In the genomic region with DNA sequence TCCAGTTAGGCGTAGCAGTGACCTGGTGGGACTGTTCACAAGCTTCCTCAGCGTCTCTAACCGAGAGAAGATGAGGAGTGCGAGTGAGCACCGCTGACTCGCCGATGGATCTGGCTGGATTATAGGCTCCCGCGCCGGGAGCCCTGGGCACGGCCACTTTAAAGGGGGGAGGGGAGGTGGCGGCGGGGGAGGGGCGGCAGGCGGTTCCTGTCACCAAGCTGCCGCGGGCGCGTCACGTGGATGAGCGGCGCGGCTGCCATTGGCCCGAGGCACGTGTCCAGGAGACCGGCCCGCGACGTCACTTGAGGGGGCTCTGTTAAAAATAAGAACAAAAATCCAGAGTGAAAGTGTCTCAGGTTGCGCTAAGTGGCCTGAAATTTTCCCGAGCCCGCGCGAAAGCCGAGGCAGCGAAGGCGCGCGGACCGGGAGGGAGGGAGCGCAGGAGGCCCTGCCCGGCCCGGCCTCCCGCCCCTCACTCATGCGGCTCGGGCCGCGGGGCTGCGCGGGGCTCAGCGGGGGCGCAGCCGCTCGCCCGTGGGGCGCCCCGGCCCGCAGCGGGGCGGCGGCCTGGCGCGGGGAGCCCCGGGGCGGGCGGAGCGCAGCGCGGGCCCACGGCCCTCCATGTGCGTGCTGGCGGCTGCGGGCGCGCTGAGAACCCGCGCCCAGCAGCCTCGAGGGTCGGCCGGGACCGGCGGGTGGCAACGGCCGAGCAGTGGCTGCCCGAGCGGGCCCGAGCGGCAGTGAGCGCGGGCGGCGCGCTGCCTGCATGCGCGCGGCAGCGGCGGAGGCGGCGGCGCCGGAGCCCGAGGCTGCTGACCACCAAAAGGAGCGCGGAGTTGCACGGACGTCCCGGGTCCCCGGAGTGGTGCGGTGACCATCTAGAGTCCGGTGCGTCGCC, we compare ENCODE assay signal across 8 mouse cellular contexts. TPM values are rescaled to one million over a fixed set of nuclear protein-coding genes. Genes with fewer than 3 reads are reported as not detected.
DNase-seq lines count a peak whose midpoint lies in the region; ATAC-seq and TF ChIP-seq lines count a peak whose summit lies in the region.

A gene (plus strand): TSS at position 337 of the 898 bp plus-strand sequence.

- no peak for TF ChIP-seq CTCF in spleen, adult 2 months (IDR thresholded peaks at IDR 0.05; ENCODE audit: extremely low read depth, insufficient read depth, insufficient read length, insufficient replicate concordance)
- no peak for TF ChIP-seq CTCF in kidney, postnatal 0 days (IDR thresholded peaks at IDR 0.05; ENCODE audit: low read depth)

- TF ChIP-seq POLR2A in spleen, adult 2 months (IDR thresholded peaks at IDR 0.05; ENCODE audit: low read depth, low read length) = no peak

- H3K4me2 ChIP-seq in heart, embryonic 12.5 days = peak within 1 kb of the TSS; percentile 97
- peak within 1 kb of the TSS; percentile 80 for H3K4me2 ChIP-seq in kidney, postnatal 0 days (ENCODE audit: low read length)
- H3K4me2 ChIP-seq in lung, embryonic 16.5 days (ENCODE audit: low read depth, low read length) = peak within 1 kb of the TSS; percentile 98
- H3K4me2 ChIP-seq in stomach, embryonic 15.5 days = peak within 1 kb of the TSS; percentile 99

- H3K9ac ChIP-seq in heart, embryonic 12.5 days = 0 out of 2 replicates have a peak within 1 kb of the TSS, but pooled peaks have one; percentile 31
- no peak within 1 kb of the TSS for H3K9ac ChIP-seq in kidney, postnatal 0 days (ENCODE audit: low read depth, low read length)
- peak within 1 kb of the TSS; percentile 24; the same call in 1 of the 2 replicates for H3K9ac ChIP-seq in lung, embryonic 16.5 days (ENCODE audit: low read length)
- no peak within 1 kb of the TSS for H3K9ac ChIP-seq in stomach, embryonic 15.5 days

- 4% methylated on average over 108 of the region's 113 CpGs for WGBS in spleen, adult 2 months
- WGBS in heart, embryonic 12.5 days = 2% methylated on average over 111 of the region's 113 CpGs
- under 1% methylated on average over 111 of the region's 113 CpGs for WGBS in kidney, postnatal 0 days
- WGBS in lung, embryonic 16.5 days = under 1% methylated on average over 76 of the region's 113 CpGs
- whole genome bisulfite sequencing in stomach, embryonic 15.5 days = under 1% methylated on average over 112 of the region's 113 CpGs

- DNase-seq in spleen, adult 2 months (ENCODE audit: low read depth in 1 of 2, low spot score in 2 of 2) = no peak
- DNase-seq in spleen, postnatal 4 days (ENCODE audit: low spot score in 2 of 2) = no peak
- peak; percentile 93 for DNase-seq in embryo, embryonic 11 days
- DNase-seq in kidney, postnatal 0 days (ENCODE audit: low spot score) = no peak
- no peak for DNase-seq in urinary bladder, adult 18-20 months (ENCODE audit: low spot score in 2 of 2)

- H3K27me3 ChIP-seq in spleen, adult 2 months (ENCODE audit: control insufficient read depth, insufficient read depth, low read length) = peaks cover 42% of the 10 kb centered on the region
- peaks cover 93% of the 10 kb centered on the region for H3K27me3 ChIP-seq in heart, embryonic 12.5 days (replicated peaks)
- peaks cover 86% of the 10 kb centered on the region for H3K27me3 ChIP-seq in kidney, postnatal 0 days (ENCODE audit: insufficient read depth, low read length)
- peaks cover 93% of the 10 kb centered on the region for H3K27me3 ChIP-seq in lung, embryonic 16.5 days (ENCODE audit: control insufficient read depth, insufficient read depth, low read depth, low read length)
- H3K27me3 ChIP-seq in stomach, embryonic 15.5 days (replicated peaks) = peaks cover 91% of the 10 kb centered on the region

- H3K9me3 ChIP-seq in heart, embryonic 12.5 days (replicated peaks) = no peaks in the 10 kb centered on the region
- H3K9me3 ChIP-seq in kidney, postnatal 0 days (replicated peaks; ENCODE audit: low read length) = no peaks in the 10 kb centered on the region
- no peaks in the 10 kb centered on the region for H3K9me3 ChIP-seq in lung, embryonic 16.5 days (ENCODE audit: control insufficient read depth, low read length)
- no peaks in the 10 kb centered on the region for H3K9me3 ChIP-seq in stomach, embryonic 15.5 days

- peak within 1 kb of the TSS; percentile 28; the same call in 1 of the 2 replicates for H3K4me3 ChIP-seq in spleen, adult 2 months (ENCODE audit: extremely low read depth, insufficient read depth, insufficient read length)
- H3K4me3 ChIP-seq in heart, embryonic 12.5 days = peak within 1 kb of the TSS; percentile 58
- H3K4me3 ChIP-seq in kidney, postnatal 0 days (replicated peaks; ENCODE audit: low read depth, low read length) = peak within 1 kb of the TSS; percentile 41
- H3K4me3 ChIP-seq in lung, embryonic 16.5 days (ENCODE audit: low read length) = peak within 1 kb of the TSS; percentile 56
- H3K4me3 ChIP-seq in stomach, embryonic 15.5 days (replicated peaks) = peak within 1 kb of the TSS; percentile 45

- no peaks in the 10 kb centered on the region for H3K36me3 ChIP-seq in spleen, adult 2 months (ENCODE audit: control insufficient read depth, insufficient read depth, low read length)
- no peaks in the 10 kb centered on the region for H3K36me3 ChIP-seq in heart, embryonic 12.5 days
- H3K36me3 ChIP-seq in kidney, postnatal 0 days (ENCODE audit: insufficient read depth, low read length) = no peaks in the 10 kb centered on the region
- H3K36me3 ChIP-seq in lung, embryonic 16.5 days (ENCODE audit: control insufficient read depth, insufficient read depth, low read length) = no peaks in the 10 kb centered on the region
- no peaks in the 10 kb centered on the region for H3K36me3 ChIP-seq in stomach, embryonic 15.5 days

- peak; percentile 68 for ATAC-seq in heart, embryonic 12.5 days (ENCODE audit: insufficient number of reproducible peaks, low FRiP score)
- peak; percentile 38; the same call in 1 of the 2 replicates for ATAC-seq in kidney, postnatal 0 days (replicated peaks; ENCODE audit: low FRiP score, low read depth)
- ATAC-seq in lung, embryonic 16.5 days (ENCODE audit: low read depth) = peak; percentile 79
- peak; percentile 44 for ATAC-seq in stomach, embryonic 15.5 days (ENCODE audit: insufficient read depth, low FRiP score, low read depth)

- no peak within 1 kb of the TSS for H3K27ac ChIP-seq in spleen, adult 2 months (ENCODE audit: insufficient read depth, low read length)
- no peak within 1 kb of the TSS for H3K27ac ChIP-seq in heart, embryonic 12.5 days (ENCODE audit: poor library complexity, severe bottlenecking)
- H3K27ac ChIP-seq in kidney, postnatal 0 days = no peak within 1 kb of the TSS
- H3K27ac ChIP-seq in lung, embryonic 16.5 days (ENCODE audit: low read length) = no peak within 1 kb of the TSS
- no peak within 1 kb of the TSS for H3K27ac ChIP-seq in stomach, embryonic 15.5 days

- H3K4me1 ChIP-seq in spleen, adult 2 months (ENCODE audit: control insufficient read depth, insufficient read depth, insufficient read length) = peaks cover 16% of the 10 kb centered on the region
- peaks cover 20% of the 10 kb centered on the region for H3K4me1 ChIP-seq in heart, embryonic 12.5 days (replicated peaks)
- peaks cover 18% of the 10 kb centered on the region; the same call in 1 of the 2 replicates for H3K4me1 ChIP-seq in kidney, postnatal 0 days (replicated peaks; ENCODE audit: insufficient read depth, low read length)
- H3K4me1 ChIP-seq in lung, embryonic 16.5 days (replicated peaks; ENCODE audit: control insufficient read depth, insufficient read depth, low read length) = peaks cover 21% of the 10 kb centered on the region
- peaks cover 24% of the 10 kb centered on the region for H3K4me1 ChIP-seq in stomach, embryonic 15.5 days

RNA-seq across cellular contexts. Expression of the gene that starts here (rescaled TPM):
- not detected in 2 replicates for polyA plus RNA-seq in spleen, adult 2 months (2012; rRNA removed)
- not detected in 2 replicates for polyA plus RNA-seq in heart, embryonic 12.5 days (2016; fragmentation: Nextera tagmentation; extraction: Ambion mirVana)
- 0.08 TPM in 1 of 2 replicates, not detected in the other for polyA plus RNA-seq in kidney, postnatal 0 days (2015; fragmentation: Nextera tagmentation; extraction: Ambion mirVana)
- polyA plus RNA-seq in lung, embryonic 16.5 days (2015; fragmentation: Nextera tagmentation; extraction: Ambion mirVana) = not detected in 2 replicates
- polyA plus RNA-seq in stomach, embryonic 15.5 days (2015; fragmentation: Nextera tagmentation; extraction: Ambion mirVana) = not detected in 2 replicates

Comparison
In these comparisons a context has a peak if more than half of its experiments do, and no peak if none do; other contexts are left out.
1. Peak in ATAC-seq, H3K4me3 ChIP-seq, H3K9ac ChIP-seq and H3K4me2 ChIP-seq in heart, embryonic 12.5 days; RNA of the gene not detected or under 1 TPM.
2. Peak in ATAC-seq, H3K4me3 ChIP-seq and H3K4me2 ChIP-seq in kidney, postnatal 0 days; RNA of the gene not detected or under 1 TPM.
3. Peak in ATAC-seq, H3K4me3 ChIP-seq, H3K9ac ChIP-seq and H3K4me2 ChIP-seq in lung, embryonic 16.5 days; RNA of the gene not detected or under 1 TPM.
4. Peak in ATAC-seq, H3K4me3 ChIP-seq and H3K4me2 ChIP-seq in stomach, embryonic 15.5 days; RNA of the gene not detected or under 1 TPM.